Mouse (Mus musculus): ENCODE measurements around the gene Ift122.

GRCm38 (mm10) chr6:115808196-115808487 lies 45.1 kb upstream of the Ift122 start:
- TF ChIP-seq MYOD1 (IDR thresholded peaks at IDR 0.05; ENCODE audit: control insufficient read depth in 1 of 3, insufficient read length in 2 of 3, low read depth in 2 of 3) (no peak), POLR2A (IDR thresholded peaks at IDR 0.05; ENCODE audit: insufficient read length, low read depth) (no peak), E2F4 (IDR thresholded peaks at IDR 0.05; ENCODE audit: insufficient read depth) (no peak), CEBPB (IDR thresholded peaks at IDR 0.05; ENCODE audit: insufficient read depth, poor library complexity, severe bottlenecking) (no peak), TCF12 (IDR thresholded peaks at IDR 0.05; ENCODE audit: insufficient read depth, poor library complexity, severe bottlenecking) (no peak), REST (IDR thresholded peaks at IDR 0.05; ENCODE audit: insufficient read depth, insufficient read length) (no peak), MYOG (IDR thresholded peaks at IDR 0.05; ENCODE audit: control insufficient read depth in 1 of 3, insufficient read depth in 1 of 3, insufficient read length in 2 of 3, low read depth in 2 of 3) (no peak), POLR2AphosphoS2 (IDR thresholded peaks at IDR 0.05; ENCODE audit: insufficient read length, low read depth) (no peak), MAX (IDR thresholded peaks at IDR 0.05; ENCODE audit: low read depth) (no peak), SRF (IDR thresholded peaks at IDR 0.05; ENCODE audit: control insufficient read depth, insufficient read length, low read depth) (no peak), USF1 (IDR thresholded peaks at IDR 0.05; ENCODE audit: low read depth) (no peak)

Data from myocyte (in vitro differentiated cells).